Mouse (Mus musculus): ENCODE results near the gene Nr2c1. TPM values are rescaled to one million over a fixed set of nuclear protein-coding genes. Genes with fewer than 3 reads are reported as not detected.
A peak's percentile ranks its signal among the peaks of the same experiment; 100 is the strongest.

Gene Nr2c1
- polyA plus RNA-seq, 1 experiment, result 5.2 TPM

DNA sequence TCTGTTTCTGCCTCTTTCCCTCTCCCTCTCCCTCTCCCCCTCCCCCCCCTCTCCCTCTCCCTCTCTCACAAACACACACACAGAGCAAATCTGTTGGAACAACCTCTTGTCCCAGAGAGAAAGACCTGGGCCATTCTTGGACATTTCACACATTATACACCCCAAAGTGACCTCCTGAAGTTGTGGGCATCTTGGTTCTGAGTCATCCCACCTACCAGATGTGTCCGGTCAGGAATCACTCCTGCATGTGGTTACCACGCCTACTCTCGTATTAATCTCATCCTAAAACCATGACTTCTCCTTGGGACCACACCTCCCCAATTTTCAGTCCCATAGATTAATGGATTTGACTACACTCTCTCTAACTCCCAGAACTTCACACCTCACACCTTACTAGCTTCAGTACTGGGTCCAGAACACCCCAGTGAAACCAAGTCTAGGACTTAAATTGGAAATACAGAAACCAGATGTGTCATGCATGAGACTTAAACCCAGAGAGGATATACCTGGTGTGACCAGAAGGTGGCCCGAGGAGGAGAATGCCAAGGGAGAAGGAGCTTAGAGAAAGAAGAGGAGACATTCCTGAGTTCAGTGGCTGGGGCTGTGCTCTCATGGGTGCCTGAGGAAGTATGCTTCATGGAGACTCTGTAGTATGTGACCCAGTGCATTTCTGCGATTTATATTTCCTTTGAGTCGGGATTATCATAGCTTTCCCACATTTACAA, 77.4 kb downstream of the Nr2c1 start:
- Histone ChIP-seq H3K79me2 (ENCODE audit: control insufficient read depth, insufficient read depth) (no peaks in the 10 kb centered on the region), H3ac (ENCODE audit: control insufficient read depth, insufficient read length, low read depth) (no peak overlapping the region), H3K36me3 (ENCODE audit: control insufficient read depth, insufficient read depth) (peaks cover 4% of the 10 kb centered on the region), H3K4me3 (ENCODE audit: insufficient read depth, poor library complexity, severe bottlenecking) (no peak overlapping the region), H3K27me3 (ENCODE audit: control insufficient read depth, insufficient read depth, insufficient read length) (no peaks in the 10 kb centered on the region), H3K79me3 (ENCODE audit: low read depth) (no peaks in the 10 kb centered on the region)
- no peak for TF ChIP-seq CEBPB (IDR thresholded peaks at IDR 0.05; ENCODE audit: low read depth)
- TF ChIP-seq CTCF (IDR thresholded peaks at IDR 0.05; ENCODE audit: control insufficient read depth, insufficient read depth, insufficient read length), result no peak
- no peak for TF ChIP-seq MYOG (IDR thresholded peaks at IDR 0.05; ENCODE audit: control insufficient read depth, extremely low read depth, insufficient read length)
- no peak for TF ChIP-seq MAX (IDR thresholded peaks at IDR 0.05)
- no peak for TF ChIP-seq FOSL1 (IDR thresholded peaks at IDR 0.05; ENCODE audit: insufficient read depth, low read length, poor library complexity, severe bottlenecking)
- no peak for TF ChIP-seq USF1 (IDR thresholded peaks at IDR 0.05; ENCODE audit: low read depth)
- TF ChIP-seq MYOD1 (IDR thresholded peaks at IDR 0.05; ENCODE audit: control insufficient read depth, insufficient read length, low read depth), result no peak

GRCm38 (mm10) chr10:94230172-94230981, 82.6 kb downstream of the Nr2c1 start:
- no peak overlapping the region for H3K4me3 ChIP-seq (ENCODE audit: insufficient read depth, poor library complexity, severe bottlenecking)
- TF ChIP-seq CTCF (IDR thresholded peaks at IDR 0.05; ENCODE audit: control insufficient read depth, insufficient read depth, insufficient read length), result no peak
- no peak for TF ChIP-seq USF1 (IDR thresholded peaks at IDR 0.05; ENCODE audit: low read depth)
- TF ChIP-seq MYOD1 (IDR thresholded peaks at IDR 0.05; ENCODE audit: control insufficient read depth, insufficient read length, low read depth), result no peak
- TF ChIP-seq MAX (IDR thresholded peaks at IDR 0.05), result no peak
- no peak for TF ChIP-seq FOSL1 (IDR thresholded peaks at IDR 0.05; ENCODE audit: insufficient read depth, low read length, poor library complexity, severe bottlenecking)
- no peak for TF ChIP-seq MYOG (IDR thresholded peaks at IDR 0.05; ENCODE audit: control insufficient read depth, extremely low read depth, insufficient read length)
- no peak for TF ChIP-seq CEBPB (IDR thresholded peaks at IDR 0.05; ENCODE audit: low read depth)

GRCm38 (mm10) chr10:94231025-94231424, 83.2 kb downstream of the Nr2c1 start:
- Histone ChIP-seq H3K27me3 (ENCODE audit: control insufficient read depth, insufficient read depth, insufficient read length) (no peaks in the 10 kb centered on the region), H3K36me3 (ENCODE audit: control insufficient read depth, insufficient read depth) (no peaks in the 10 kb centered on the region), H3K4me3 (ENCODE audit: insufficient read depth, poor library complexity, severe bottlenecking) (no peak overlapping the region), H3K79me2 (ENCODE audit: control insufficient read depth, insufficient read depth) (no peaks in the 10 kb centered on the region), H3K79me3 (ENCODE audit: low read depth) (no peaks in the 10 kb centered on the region), H3ac (ENCODE audit: control insufficient read depth, insufficient read length, low read depth) (no peak overlapping the region)
- no peak for TF ChIP-seq FOSL1 (IDR thresholded peaks at IDR 0.05; ENCODE audit: insufficient read depth, low read length, poor library complexity, severe bottlenecking)
- TF ChIP-seq MYOD1 (IDR thresholded peaks at IDR 0.05; ENCODE audit: control insufficient read depth, insufficient read length, low read depth), result no peak
- no peak for TF ChIP-seq CTCF (IDR thresholded peaks at IDR 0.05; ENCODE audit: control insufficient read depth, insufficient read depth, insufficient read length)
- no peak for TF ChIP-seq MAX (IDR thresholded peaks at IDR 0.05)
- no peak for TF ChIP-seq USF1 (IDR thresholded peaks at IDR 0.05; ENCODE audit: low read depth)

More at GRCm38 (mm10) chr10:94230172-94230981, 82.6 kb downstream of the Nr2c1 start:
- no peaks in the 10 kb centered on the region for H3K79me2 ChIP-seq (ENCODE audit: control insufficient read depth, insufficient read depth)
- no peaks in the 10 kb centered on the region for H3K79me3 ChIP-seq (ENCODE audit: low read depth)
- H3K27me3 ChIP-seq (ENCODE audit: control insufficient read depth, insufficient read depth, insufficient read length), result no peaks in the 10 kb centered on the region
- no peaks in the 10 kb centered on the region for H3K36me3 ChIP-seq (ENCODE audit: control insufficient read depth, insufficient read depth)
- no peak overlapping the region for H3ac ChIP-seq (ENCODE audit: control insufficient read depth, insufficient read length, low read depth)

- no peak for TF ChIP-seq CTCF (IDR thresholded peaks at IDR 0.05; ENCODE audit: control insufficient read depth, insufficient read depth, insufficient read length)
- TF ChIP-seq FOSL1 (IDR thresholded peaks at IDR 0.05; ENCODE audit: insufficient read depth, low read length, poor library complexity, severe bottlenecking), result no peak
- no peak for TF ChIP-seq MAX (IDR thresholded peaks at IDR 0.05)
- TF ChIP-seq MYOD1 (IDR thresholded peaks at IDR 0.05; ENCODE audit: control insufficient read depth, insufficient read length, low read depth), result peak; percentile 82
- Histone ChIP-seq H3ac (ENCODE audit: control insufficient read depth, insufficient read length, low read depth) (no peak overlapping the region), H3K79me3 (ENCODE audit: low read depth) (no peaks in the 10 kb centered on the region), H3K79me2 (ENCODE audit: control insufficient read depth, insufficient read depth) (no peaks in the 10 kb centered on the region), H3K36me3 (ENCODE audit: control insufficient read depth, insufficient read depth) (no peaks in the 10 kb centered on the region), H3K4me3 (ENCODE audit: insufficient read depth, poor library complexity, severe bottlenecking) (no peak overlapping the region), H3K27me3 (ENCODE audit: control insufficient read depth, insufficient read depth, insufficient read length) (no peaks in the 10 kb centered on the region)
These were observed 87.4 kb downstream of the Nr2c1 start for GRCm38 (mm10) chr10:94235200-94235599.

DNA sequence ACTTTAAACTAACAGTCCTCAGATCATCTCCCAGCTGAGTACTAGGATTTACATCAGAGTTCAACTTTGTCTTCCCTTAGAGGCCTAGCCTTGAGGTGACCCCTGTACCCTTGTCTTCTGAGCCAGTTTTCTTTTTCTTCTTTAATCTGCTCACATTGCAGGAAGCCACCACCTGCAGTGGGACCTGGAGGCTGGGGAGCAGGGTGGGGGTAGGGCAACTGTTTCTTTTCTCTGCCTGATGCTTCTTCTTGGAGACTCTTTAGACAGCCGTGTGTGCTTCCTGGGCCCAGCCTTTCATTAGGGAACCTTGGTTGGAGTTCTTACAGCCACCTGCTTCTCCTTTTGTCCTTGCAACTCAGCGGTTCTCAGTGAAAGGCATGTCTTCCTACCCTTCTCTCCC, 93.5 kb downstream of the Nr2c1 start:
- no peaks in the 10 kb centered on the region for H3K36me3 ChIP-seq (ENCODE audit: control insufficient read depth, insufficient read depth)
- TF ChIP-seq USF1 (IDR thresholded peaks at IDR 0.05; ENCODE audit: low read depth) (no peak), MAX (IDR thresholded peaks at IDR 0.05) (no peak), MYOD1 (IDR thresholded peaks at IDR 0.05; ENCODE audit: control insufficient read depth, insufficient read length, low read depth) (no peak), MYOG (IDR thresholded peaks at IDR 0.05; ENCODE audit: control insufficient read depth, extremely low read depth, insufficient read length) (no peak), CEBPB (IDR thresholded peaks at IDR 0.05; ENCODE audit: low read depth) (no peak), CTCF (IDR thresholded peaks at IDR 0.05; ENCODE audit: control insufficient read depth, insufficient read depth, insufficient read length) (no peak)
- H3K27me3 ChIP-seq (ENCODE audit: control insufficient read depth, insufficient read depth, insufficient read length), result no peaks in the 10 kb centered on the region
- H3K79me3 ChIP-seq (ENCODE audit: low read depth), result no peaks in the 10 kb centered on the region
- H3ac ChIP-seq (ENCODE audit: control insufficient read depth, insufficient read length, low read depth), result no peak overlapping the region
- H3K79me2 ChIP-seq (ENCODE audit: control insufficient read depth, insufficient read depth), result no peaks in the 10 kb centered on the region
- no peak overlapping the region for H3K4me3 ChIP-seq (ENCODE audit: insufficient read depth, poor library complexity, severe bottlenecking)

Other genes with a start within 250 kb of the Nr2c1 start
- gene Vezt, start 112.2 kb upstream of the Nr2c1 start, polyA plus RNA-seq (2012; fragmentation: generic; extraction: Trizol), result 10.2 TPM
- 1.3 TPM for gene Fgd6, start 112.0 kb upstream of the Nr2c1 start, polyA plus RNA-seq (2012; fragmentation: generic; extraction: Trizol)
- gene Ndufa12, start 50.7 kb downstream of the Nr2c1 start, polyA plus RNA-seq (2012; fragmentation: generic; extraction: Trizol), result 364 TPM
- not detected for gene Gm4792, start 150.7 kb downstream of the Nr2c1 start, polyA plus RNA-seq (2012; fragmentation: generic; extraction: Trizol)
- gene Tmcc3, start 163.9 kb downstream of the Nr2c1 start, polyA plus RNA-seq (2012; fragmentation: generic; extraction: Trizol), result 3.5 TPM

Data from C2C12 (cell line).